Mouse (Mus musculus) lung, adult 2 months (tissue): ENCODE measurements at regions not wholly inside any gene's neighbourhood (a gene's known extent, or its start where the extent isn't known, plus 50 kb on each side); places are given as distances from the start of the nearest gene placed in this dataset.

Experiments
- CTCF ChIP-seq: fragments of 200-500 bp; IDR thresholded peaks from 2 replicates; pipeline ENCODE4 v1.5.1; 2011; ENCODE audit warnings: mild to moderate bottlenecking, low read length, control low read depth; ENCODE audit not compliant: insufficient read depth
- POLR2A ChIP-seq: fragments of 200-500 bp; IDR thresholded peaks from 2 replicates; pipeline ENCODE4 v1.6.1; 2011; ENCODE audit warnings: low read depth, mild to moderate bottlenecking, control low read depth, low read length, borderline replicate concordance; ENCODE audit errors: extremely low read depth

DNA sequence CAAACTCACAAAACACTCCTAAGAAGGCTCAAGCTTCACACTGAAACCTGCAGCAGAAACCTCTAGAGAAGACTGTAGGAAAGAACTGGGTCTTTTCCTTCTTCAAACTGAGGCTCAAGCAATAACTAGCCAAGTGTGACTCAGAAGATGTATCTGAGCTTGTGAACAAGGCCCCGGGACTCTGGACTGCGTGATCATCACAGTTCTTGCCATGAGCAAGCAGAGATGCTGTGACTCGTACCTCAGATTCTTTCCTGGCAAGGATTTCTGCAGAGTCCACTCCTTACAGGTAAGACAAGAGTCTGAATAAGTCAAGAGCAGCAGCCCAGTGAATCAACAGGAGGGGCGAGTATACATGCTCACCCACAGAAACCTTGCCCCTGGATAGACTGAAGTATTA lies 250.5 kb upstream of the Gm26657 start:
- TF ChIP-seq CTCF (no peak), POLR2A (no peak)
